Mouse (Mus musculus) thymus, postnatal 4 days (tissue): ENCODE measurements at regions not wholly inside any gene's neighbourhood (a gene's known extent, or its start where the extent isn't known, plus 50 kb on each side); places are given as distances from the start of the nearest gene placed in this dataset.

Experiments
- DNase-seq: peaks from one replicate; pipeline ENCODE4 v3.0.0; 2021

DNA sequence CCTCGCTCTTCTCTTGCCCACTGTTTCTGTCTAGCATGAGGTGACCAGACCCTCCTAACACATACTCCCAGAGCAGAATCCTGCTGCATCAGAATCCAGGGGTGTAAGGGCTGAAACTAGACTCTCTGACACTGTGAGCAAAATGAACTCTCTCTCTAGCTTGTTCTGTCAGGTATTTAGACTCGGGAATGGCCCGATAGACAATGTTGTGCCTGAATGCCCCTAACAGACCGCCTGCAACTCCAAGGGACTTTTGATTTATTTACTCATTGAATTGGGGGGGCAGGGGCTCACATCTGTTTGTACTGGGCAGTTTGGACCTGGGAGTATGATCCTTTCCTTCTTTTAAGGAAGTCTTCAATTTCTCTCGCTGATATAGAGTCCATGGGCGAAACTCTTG, 469.3 kb upstream of the Trpc7 start:
- DNase-seq = no peak

DNA sequence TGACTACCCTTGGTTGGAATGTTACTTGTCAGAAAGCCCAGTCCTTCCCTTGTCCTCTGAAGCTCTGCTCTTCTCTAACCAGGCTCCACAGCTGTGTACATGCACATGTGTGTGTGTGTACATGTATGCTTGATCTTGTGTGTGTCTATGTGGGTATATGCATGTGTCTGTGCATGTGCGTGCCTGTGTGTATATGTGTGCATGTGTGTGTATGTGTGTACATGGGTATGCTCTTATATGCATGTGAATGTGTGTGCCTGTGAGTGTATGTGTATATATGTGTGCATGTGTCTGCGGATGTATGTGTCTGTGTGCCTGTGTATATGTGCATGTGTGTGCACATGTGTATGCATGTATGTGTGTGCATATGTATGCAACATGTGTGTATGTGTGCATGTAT, 468.6 kb upstream of the Trpc7 start:
- no peak for DNase-seq

DNA sequence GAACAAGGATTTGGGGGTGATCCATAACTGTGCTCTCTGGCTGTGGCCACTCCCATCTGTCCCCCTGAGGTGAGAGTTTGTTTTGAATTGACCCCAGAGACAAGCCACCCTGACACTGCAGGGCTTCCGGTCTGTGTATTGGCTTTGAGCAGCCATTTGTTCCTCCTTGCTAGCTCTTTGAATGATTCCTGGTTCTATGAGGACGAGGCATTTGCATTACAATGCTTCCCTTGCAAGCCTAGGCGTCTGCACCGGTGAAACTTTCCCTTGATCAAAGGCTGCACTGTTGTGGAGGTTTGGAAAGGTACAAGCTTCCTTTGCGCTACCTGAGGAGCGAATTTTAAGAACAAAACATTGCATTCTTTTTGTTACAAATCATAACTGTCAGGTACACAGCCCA, 466.8 kb upstream of the Trpc7 start:
- no peak for DNase-seq

DNA sequence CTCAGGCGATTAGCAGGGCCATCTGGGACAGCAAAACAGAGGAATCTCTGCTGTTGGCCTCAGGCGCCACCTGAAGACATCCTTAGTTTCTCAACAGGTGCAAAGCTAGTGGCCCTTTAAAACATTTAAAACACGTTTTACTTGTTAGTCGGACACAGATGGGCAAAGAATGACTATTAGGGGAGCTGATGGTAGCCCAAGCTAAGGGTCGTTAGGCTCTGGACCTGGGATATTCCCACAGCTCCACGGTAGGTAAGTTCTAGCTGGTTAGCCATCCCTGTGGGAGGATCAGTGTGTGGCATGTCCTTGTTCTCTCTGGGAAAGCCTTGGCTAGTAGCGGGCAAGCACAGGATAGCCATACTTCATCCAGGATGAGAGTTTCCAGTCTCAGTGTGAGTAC, 465.5 kb upstream of the Trpc7 start:
- DNase-seq = no peak

DNA sequence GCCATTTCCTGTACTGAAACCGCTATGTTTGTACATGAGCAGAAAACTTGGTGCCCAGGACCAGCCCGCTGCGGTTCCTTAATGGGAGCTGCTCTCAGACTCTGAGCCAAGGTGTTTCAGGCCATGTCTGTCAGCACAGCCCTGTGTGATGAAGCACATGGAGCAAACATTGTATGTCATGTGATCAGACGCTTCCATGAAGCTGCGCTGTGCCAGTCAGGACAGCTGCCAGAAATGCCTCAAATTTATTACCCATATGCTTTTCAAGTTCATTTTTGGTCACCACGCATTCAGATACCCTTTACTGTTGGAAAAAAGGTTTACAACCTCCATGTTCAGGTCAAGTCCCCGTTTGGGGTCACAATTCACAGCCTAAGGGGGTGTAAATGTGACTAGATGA, 458.8 kb upstream of the Trpc7 start:
- DNase-seq = no peak

DNA sequence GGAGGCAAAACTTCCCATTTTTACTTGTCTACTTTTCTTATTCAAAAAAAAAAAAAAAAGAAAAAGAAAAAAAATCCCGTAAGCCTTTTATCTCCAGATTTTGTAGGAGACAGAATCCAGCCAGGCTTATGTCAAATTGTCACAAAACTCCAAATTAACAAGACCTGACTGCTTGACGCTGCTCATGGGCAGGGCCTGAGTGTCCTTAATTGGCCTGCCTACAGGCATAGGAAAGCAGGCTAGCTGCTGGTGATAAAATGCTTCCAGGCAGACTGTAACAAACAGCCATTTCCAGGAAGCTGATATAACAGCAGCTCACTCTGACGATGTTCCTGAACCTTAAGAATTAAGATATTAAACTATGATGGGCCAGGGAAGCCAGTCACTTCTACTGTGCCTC, 458.2 kb upstream of the Trpc7 start:
- DNase-seq = no peak

DNA sequence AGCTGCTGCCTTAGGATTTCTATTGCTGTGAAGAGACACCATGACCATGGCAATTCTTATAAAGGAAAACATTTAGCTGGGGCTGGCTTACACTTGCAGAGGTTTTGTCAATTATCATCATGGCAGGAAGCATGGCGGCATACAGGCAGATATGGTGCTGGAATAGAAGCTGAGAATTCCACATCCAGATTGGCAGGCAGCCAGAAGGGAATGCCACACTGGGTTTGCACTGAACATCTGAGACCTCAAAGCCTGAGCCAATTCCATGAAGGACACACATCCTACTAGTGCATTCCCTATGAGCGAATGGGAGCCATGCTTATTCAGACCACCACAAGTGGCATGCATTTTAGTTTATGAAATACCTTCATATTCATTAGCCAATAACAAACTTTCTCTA, 455.0 kb upstream of the Trpc7 start:
- DNase-seq = no peak

DNA sequence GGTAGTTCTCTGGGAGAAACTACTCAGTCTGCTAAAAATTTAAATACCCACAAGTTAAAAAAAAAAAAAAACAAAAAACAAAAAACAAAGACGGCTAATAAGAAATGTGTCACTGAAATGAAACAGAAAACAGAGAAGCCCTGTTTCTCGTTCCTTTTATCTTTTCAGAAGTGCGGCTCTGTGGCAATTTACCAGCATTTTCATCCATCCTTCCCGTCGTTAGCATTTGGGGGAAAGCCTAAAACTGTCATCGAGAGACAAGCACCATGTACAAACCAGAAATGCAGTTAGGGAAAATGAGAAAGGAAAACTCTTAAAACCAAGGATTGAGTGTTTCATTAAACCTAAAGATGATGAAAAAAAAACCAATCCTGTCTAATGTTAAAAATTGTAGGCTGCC, 442.9 kb upstream of the Trpc7 start:
- DNase-seq = no peak

DNA sequence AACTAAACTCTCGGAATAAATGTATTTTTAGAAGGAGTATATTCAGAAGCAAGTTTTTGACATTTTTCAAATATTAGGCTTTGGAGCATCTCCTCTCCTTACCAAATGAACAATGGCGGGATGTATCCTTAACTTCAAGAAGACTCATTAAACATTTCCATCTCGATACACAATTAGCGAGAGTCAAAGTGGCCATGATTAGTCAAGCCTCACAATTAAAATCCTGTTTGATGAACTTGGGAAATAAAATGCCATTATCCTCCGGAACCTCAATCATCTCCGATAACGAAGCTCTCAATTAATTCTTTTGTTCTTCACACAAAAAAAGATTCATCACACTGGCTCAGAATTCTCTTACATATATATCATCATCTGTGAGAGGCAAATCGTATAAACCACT, 440.8 kb upstream of the Trpc7 start:
- DNase-seq = no peak

DNA sequence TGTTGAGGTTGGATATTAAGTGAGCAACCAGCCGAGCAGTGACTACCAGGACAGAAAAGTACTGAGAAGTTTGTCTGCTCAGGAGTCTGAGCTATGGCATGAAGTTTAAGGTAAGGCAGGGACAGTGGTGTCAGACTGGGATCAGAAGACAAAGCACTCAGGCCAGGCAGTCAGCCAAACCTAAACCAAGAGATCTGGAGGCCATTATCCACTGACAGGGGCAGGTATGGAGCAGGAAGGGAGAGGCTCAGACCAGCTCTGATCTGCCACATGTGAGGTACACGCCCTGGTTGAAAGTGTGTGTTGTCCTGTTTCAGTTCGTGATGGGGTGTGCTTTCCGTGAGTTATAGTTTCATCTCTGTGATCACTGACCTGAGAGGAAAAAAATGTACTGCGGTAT, 437.2 kb upstream of the Trpc7 start:
- no peak for DNase-seq

DNA sequence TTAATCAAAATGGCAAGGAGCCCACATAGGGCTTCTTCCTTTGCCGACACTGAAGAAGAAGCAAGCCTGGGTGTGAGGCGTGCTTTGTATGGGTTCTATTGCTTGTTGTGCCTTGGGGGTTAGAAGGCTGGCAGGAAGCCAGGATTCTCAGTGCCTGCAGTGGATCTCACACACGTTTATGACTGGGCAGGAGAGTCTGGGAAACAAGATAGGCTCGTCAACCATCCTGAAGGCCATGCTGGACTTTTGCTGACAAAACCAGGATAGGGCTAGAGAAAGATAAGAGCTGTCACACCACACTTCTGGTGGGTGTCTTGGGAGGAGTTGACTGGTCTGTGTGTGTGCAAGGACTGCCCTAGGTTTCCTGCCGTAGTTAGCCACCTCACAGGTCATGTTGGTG, 436.1 kb upstream of the Trpc7 start:
- no peak for DNase-seq

DNA sequence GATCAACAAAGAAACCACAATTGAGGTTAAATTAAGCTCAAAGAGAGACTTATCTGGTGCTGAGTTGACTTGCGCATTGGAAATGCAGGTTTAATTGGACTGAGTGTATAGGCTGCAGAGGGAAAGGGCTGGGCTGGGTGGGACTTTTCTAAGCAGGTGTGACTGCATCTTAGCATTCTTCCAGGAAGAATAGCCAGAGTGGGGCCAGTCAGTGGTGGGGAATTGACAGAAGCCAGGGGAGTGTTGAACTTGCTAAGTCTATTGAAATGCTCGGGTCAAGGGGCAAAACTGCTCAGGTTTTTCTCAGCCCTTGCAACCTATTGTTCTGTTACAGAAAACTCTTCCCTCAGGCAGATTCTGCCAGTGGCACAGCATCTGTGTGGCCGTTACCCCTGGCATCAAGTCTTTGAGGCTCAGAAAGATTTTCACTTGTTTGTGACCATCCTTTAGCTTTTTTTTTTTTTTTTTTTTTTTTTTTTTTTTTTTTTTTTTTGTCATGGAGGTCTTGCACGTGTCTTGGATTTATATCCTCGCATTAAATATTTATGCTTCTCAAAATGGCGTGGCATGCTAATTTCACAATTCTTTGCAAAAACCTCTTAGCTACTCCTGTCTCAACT, 429.6 kb upstream of the Trpc7 start:
- DNase-seq = no peak

DNA sequence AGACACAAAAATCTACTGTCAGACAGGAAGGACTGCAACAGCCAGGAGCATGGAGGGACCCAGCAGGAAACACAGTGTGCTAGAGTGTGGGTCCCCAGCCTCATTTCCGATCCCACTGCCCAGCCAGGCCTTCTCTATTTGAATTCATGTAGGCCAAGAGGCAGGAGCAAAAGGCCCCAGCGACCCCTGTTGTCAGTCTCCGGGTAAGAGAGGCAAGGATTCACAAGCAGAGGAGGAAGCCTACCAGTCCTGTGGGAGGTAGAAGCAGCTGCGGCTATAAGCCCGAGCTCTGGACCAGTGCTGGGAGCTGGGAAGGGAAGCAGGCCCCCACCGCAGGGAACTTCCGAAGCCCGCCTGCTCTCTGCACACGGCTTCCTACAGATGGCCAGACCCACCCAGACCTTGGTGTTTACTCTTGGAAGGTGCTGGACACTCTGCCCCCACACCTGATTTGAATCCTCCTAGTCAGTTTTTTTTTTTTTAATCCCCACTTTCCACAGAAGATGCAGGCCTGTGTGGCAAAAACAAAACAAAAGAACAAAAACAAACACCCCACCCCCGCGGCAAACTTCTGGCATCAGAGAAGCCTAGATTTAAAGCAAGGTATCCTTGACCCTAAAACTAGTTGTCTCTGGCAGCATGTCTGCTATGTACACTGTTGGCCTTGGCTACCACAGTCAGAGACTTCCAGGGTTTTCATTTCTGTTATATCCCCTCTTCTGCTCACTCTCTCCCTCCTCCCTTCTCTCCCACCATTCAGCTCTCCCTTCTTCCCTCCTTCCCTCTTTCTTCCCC, 420.6 kb upstream of the Trpc7 start:
- DNase-seq = no peak

DNA sequence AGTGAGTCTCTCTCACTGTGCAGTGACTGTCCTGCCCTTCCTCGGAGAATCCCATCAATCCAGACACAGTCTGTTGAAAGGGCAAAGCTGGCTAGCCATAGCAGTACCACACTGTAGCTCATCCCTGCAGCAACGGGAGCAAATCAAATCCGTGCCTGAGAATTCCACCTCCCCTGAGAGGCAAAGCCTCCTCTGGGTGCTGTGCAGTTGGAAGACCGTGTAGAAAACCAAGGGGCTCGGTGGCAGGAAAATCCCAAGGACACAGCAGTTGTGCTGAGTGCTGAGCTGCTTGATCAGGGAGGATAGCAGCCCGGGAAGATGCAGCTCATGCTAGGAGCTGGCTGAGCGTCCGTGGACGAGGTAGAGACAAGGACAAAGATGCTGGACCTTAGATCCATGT, 418.7 kb upstream of the Trpc7 start:
- no peak for DNase-seq

DNA sequence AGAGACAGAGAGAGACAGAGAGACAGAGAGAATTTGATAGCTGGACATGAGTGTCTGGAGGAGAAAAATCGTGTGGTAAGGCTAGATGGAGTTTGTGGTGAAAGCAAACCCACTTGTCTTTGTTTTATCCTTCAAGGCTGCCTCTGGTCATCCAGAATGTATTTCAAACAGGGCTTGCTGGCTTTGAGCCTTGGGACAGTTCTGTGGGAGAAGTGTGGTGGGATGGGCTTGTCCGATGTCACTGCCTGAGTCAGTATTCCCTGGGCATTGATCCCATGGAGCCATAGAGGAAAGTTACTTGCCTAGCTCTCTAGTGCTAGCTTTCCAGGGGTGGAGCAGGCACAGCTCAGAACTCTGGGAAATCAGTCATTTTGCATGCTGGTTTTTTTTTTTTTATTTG, 417.9 kb upstream of the Trpc7 start:
- no peak for DNase-seq

DNA sequence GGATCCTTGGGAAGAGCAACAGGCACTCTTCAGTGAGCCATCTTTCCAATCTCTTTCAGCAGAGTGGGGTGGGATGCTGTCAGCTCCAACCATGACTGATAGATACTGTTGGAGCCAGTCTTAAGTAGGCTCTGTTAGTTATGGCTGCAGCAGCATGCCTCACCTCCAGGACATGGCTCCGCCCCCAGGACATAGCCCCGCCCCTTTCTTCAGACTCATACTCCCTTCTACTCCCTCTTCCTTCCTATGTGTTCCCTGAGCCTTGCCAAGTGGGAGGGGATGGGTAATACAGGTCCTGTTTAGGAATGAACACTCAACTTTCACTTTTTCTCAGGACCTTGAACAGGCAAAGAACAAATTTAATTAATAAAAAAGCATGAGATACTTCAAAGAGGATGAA, 415.4 kb upstream of the Trpc7 start:
- DNase-seq = no peak

DNA sequence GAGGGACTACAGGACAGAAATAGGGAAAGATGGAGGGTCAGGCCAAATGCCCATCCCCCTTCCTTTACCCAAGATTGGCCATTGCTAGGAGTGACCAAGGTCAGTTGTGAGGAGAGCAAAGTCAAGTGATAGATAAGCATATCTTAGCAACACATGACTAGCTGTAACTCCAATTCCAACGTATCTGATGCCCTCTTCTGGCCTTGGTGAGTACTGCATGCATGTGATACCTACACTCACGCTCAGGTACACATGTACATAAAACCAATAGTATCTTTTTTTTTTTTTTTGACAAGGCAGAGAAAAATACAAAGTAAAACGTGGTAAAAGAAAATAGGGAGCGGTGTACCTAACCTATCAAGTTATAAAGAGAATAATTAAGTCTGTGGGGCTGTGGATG, 413.8 kb upstream of the Trpc7 start:
- no peak for DNase-seq

DNA sequence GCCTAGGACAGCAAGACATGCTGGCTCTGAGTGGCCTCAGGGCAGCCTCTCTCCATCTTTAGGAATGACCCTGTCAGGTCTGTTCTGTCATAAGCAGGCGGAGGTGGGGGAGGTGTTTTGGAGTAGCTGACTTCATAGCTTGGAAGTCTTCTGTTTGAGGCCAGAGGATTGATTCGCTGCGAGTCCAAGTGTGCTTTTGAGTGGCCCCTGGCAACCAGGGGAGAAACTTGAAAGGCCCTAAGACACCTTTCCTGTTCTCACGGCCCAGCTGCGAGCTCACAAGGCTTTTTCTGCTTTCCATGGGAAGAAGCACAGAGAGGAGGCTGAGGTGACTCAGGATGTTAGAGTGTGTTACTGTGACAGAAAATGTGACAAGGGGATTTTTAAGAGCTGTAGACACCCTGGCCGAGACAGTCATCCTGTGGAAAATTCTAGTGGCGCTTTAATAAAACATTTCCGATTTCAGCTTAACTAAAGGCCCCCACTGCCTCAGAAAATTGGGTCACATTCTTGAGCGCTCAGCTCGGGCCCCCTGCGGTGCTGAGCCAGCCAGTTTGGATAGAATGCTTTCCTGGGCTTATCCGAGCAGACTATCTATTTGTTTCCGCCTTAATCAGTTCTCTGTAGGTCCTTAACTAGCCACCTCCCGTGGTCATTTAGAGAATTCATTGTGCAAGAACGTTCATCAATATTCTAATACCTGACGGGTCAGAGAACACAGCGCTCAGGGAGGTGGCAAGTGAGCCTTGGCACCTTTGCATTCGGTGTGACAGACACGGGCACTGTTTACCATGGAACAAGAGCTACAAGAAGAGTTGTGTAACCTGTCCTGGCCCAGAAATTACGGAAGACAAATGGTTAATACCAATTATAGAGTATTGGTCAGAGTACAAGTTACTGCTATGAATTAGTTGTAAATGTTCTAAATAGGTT, 412.4 kb upstream of the Trpc7 start:
- DNase-seq = no peak

DNA sequence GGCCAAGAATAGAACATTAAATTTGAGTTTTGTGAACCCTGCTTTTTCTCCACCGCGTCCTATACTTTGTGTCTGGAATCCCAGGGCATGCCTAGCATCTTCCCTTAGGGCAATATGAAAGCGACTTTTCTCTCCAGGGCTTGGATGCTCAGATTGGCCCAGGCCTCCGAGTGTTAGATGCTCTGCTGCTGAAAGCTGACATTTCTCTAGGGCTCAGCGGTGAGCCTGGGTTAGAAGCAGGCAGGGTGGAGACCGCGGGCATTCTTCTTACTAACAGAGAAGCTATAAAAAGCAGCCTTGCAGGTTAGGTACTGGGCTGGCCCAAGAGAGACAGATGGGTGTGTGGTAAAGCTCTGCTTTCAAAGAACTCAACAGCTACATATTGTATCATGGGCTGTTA, 409.8 kb upstream of the Trpc7 start:
- no peak for DNase-seq

DNA sequence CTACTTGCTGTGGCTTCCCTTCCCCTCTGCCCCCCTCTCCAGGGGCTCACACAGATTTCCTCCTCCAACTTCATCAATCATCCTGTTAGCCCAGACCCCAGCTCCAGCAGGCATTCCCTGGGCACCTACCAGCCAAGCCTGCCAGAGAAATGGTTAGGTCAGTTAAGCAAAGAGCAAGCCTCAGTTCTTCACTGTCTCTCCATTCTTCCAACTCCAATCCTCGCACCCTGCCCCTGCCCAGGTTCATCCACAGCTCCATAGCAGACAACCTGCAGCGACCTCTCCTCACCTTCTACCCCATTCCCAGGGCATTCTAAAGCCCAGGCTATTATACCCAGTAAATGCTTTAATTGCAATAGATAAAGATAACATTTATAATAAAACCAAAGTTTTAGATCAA, 408.0 kb upstream of the Trpc7 start:
- no peak for DNase-seq

DNA sequence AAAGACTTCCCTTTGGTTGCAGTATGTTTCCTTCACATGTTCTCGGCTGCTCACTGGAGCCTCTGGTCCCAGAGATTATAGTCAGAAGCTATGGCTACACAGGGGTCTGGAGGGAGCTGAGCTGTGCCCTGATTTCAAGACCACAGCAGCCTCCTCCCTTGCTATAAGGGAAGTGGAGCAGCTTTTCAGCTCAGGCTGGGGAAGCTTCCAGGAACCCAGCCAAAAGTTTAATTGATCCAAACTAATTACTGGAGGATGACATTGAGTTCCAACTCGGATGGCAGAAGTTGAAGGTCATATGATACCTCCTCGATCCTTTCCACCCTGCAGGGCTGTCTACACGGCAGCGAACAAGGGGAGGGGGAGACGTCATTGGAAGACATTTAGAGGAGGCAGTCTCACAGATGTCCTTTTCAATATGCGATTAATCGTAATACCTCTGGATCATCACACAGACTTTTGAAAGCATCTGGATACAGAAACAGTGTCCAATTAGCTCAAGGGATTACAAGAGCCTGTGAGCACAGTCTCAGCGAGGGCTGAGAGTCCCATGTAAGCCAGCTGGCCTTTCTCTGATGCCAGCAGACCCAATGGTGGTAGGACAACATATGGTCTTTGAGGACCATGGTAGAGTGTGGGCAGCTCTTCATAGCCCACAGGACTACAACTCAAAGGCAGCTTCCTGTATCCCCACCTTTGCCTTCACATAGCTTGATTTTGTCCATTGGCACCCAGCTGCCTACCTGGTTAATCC, 396.1 kb upstream of the Trpc7 start:
- no peak for DNase-seq

DNA sequence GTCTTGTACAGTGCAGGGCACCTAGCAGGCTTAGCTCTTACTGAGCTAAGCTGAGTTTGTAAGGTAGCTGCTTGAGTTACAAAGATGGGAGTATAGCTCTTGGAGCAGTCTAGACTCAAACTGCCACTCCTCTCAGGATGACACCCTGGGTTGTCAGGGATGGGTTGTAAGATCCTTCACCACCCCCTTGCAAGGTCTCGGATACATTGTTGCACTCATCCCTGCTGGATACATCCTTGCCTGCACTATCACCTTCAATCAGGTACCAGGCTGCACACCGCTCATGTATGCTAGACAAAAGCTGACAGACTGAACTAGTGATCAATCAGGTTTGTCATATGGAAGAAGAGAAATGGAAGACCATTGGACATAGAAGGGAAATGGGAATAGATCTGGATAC, 390.4 kb upstream of the Trpc7 start:
- DNase-seq = no peak

DNA sequence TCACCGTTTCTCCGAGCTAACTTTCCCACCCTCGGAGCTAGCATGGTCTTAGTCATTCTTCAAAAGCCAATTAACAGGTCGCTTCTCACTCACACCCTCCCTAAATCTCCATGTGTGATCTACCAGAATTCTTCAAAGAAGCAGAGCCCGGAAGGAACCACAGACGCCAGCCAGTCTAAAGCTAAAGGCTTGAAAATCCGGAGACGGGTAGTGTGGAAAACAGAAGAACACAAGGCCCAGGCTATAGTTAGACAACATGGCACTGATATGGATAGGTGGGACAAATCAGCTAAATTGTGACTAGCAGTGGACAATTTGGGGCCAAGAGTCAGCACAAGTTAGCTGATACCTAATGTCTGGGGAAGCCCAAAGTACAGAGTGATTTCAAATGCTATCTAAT, 387.0 kb upstream of the Trpc7 start:
- no peak for DNase-seq
